Mouse (Mus musculus): ENCODE measurements around the gene Nat14.
"Not testable (repeated sequence)": the region's sequence is repeated elsewhere in the genome, so short reads cannot be mapped to it uniquely, and the experiment has no call there.

Nat14 gene

GRCm38 (mm10) chr7:4921824-4922482 lies at the start of gene Nat14:
Gene Nat14 (plus strand): TSS chr7:4922028.
- DNase-seq (ENCODE audit: low spot score in 2 of 2), result no peak

DNA sequence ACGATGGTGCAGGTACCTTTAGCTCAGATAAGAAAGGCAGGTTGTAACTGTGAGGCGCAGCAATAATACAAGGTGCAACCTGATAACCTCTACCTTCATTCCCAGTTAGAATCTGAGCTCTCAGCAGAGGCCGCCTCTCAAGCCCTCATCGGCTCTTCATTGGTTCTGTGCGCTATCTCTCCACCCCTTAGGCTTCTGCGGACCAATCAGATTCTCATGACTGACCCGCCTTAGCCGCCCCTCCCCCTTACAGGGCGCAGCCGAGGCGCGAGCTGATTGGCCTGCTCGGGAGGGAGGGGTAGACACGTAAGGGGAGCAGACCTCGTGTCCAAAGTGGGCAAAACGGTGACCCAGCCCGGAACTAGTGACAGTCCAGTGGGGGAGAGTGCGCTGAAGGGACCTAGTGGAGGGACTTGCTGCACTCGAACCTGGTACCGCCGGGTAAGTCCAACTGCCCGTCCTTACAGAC lies 45.0 kb upstream of the Nat14 start, which contains the start of gene Isoc2a:
Gene Isoc2a (plus strand): TSS at position 401 of the 469 bp plus-strand sequence.
- DNase-seq (ENCODE audit: low spot score in 2 of 2), result peak; percentile 77 to 85

- no peak for DNase-seq (ENCODE audit: low spot score in 2 of 2)
Measured at GRCm38 (mm10) chr7:4877226-4877625, 44.6 kb upstream of the Nat14 start.

DNA sequence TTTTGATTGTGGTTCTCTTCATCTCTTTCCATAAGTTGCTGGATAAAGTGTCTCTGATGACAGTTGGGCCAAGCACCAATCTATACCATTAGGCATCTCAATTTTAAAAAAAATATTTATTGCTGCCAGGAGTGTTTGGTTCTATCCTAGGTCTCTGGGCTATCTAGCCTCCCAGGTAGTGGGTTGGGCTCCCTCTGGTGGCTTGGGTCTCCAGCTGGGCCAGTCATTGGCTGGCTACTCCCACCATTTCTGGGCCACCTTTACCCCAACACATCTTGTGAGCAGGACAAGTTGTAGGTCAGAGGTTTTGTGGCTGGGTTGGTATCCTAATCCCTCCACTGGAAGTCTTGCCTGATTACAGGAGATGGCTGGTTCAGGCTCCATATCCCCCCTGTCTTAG lies 43.6 kb upstream of the Nat14 start:
- DNase-seq (ENCODE audit: low spot score in 2 of 2), result no peak

- not testable (repeated sequence) for DNase-seq (ENCODE audit: low spot score in 2 of 2)
Measured at GRCm38 (mm10) chr7:4879036-4879435, 42.8 kb upstream of the Nat14 start.

- DNase-seq (ENCODE audit: low spot score in 2 of 2), result no peak
Measured at GRCm38 (mm10) chr7:4886680-4887079, 35.1 kb upstream of the Nat14 start.

DNA sequence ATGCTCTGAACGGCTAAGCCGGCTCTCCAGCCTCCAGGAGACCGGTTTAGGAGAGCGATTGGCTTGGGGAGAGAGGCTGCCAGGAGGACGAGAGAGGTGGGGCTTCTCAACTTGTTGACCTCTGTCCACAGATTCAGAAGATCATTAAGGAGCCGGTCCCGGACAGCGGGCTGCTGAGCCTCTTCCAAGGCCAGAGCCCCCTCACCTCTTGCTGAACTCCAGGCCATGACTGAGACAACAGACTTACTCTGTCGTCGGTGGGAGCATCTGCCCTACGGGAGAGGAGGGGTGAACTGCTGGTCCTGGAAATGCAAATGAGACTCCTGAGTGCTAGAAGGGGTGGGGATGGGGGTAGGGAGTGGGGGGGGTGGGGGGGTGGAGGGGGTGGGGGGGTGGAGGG lies 26.6 kb upstream of the Nat14 start:
- DNase-seq (ENCODE audit: low spot score in 2 of 2), result no peak

DNA sequence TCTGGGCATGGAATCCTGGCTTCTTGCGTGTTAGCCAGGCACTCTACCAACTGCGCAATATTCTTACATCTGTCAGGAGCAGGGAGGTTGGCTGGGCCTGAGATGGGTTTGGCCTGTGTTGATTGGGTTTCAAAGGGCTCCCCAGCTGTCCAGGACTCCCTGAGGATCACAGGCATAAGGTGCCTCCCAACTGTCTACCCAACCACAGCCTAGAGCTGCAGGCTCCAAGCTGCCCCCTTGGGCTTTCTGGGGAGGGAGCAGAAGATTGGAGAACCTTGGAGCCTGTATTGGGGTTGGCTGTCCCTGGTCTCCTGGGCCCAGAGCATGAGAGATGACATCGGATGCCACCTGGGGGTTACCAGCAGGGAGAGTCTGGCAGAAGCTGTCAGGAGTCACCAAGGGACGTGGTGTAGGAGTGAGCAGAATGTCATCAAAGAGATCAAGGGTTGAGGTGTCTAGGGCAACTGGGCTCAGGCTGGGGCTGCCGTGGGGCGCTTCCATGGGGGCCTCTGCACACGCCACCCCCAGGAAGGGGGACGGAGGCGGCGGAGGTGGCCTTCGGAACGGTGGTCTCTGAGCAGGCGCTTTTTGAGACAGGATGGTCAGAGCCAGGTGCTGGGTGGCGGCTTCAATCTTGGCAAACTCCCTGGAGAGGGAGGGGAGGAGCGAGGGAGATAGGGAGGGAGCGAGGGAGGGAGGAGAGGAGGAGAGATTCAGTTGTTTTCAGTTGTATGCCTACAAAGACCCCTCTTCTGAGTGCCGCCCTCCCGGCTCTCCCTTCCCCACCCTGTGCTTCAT lies 22.8 kb upstream of the Nat14 start:
- DNase-seq (ENCODE audit: low spot score in 2 of 2), result no peak

DNA sequence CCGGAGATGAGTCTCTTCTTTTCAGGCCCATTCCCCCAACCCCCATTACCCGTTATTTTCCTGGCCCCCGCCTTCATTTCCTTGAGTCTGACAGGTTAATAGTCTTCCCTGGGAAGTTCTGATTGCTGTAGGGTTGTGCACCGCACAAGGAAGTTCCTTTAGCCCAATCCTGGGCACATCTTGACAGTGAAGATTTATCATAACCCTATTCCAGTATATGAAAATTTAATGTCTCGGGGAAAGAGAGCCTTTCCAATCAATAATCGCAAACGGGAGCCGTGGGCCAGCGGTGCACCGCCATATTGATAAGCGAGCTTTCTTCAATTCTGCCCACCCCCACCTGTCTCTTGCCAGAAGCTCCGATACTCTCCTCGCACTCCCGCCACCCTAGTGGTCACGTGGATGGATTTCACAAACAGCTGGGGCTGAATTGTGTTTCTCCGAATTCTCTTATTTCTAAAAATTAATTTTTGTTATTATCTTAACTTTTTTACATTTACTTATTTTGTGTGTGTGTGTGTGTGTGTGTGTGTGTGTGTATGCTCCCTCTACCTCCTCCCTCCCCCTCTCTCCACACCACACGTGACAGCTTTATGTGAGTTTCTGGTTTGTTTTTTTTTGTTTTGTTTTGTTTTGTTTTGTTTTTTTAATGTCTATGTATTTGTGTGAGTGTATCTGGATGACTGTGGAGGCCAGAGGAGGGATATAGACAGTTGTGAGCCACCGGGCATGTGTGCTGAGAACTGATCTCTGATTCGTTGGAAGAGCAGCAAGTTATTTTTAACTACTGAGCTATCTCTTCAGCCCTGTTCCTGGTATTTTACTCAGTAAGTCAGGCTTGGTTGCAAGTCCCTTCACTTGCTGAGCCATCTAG lies 21.9 kb upstream of the Nat14 start:
- DNase-seq (ENCODE audit: low spot score in 2 of 2), result no peak

DNA sequence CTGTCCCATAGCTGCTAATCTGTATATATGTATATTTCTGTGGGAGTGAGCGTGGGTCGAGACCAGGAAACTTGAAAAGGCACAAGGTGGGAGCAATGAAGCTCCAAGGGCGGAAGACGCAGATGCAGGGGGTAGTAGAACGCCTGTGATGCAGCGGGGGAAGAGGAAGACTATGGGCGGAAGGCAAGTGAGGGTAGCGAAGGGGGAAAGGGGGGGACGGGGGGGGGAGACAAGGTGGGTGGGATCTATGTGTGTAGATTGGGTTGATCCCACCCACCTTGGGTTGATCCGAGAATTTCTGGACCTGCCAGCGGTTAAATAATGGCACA lies 21.3 kb upstream of the Nat14 start:
- no peak for DNase-seq (ENCODE audit: low spot score in 2 of 2)

GRCm38 (mm10) chr7:4901171-4901570 lies 20.7 kb upstream of the Nat14 start:
- no peak for DNase-seq (ENCODE audit: low spot score in 2 of 2)

- no peak for DNase-seq (ENCODE audit: low spot score in 2 of 2)
Measured at GRCm38 (mm10) chr7:4902404-4902803, 19.4 kb upstream of the Nat14 start.

GRCm38 (mm10) chr7:4906466-4906950 lies 15.3 kb upstream of the Nat14 start, which contains the start of gene Gm36210:
Gene Gm36210 (minus strand): TSS chr7:4906516.
- DNase-seq (ENCODE audit: low spot score in 2 of 2), result no peak

- DNase-seq (ENCODE audit: low spot score in 2 of 2), result no peak
Measured at GRCm38 (mm10) chr7:4911561-4911960, 10.3 kb upstream of the Nat14 start.

DNA sequence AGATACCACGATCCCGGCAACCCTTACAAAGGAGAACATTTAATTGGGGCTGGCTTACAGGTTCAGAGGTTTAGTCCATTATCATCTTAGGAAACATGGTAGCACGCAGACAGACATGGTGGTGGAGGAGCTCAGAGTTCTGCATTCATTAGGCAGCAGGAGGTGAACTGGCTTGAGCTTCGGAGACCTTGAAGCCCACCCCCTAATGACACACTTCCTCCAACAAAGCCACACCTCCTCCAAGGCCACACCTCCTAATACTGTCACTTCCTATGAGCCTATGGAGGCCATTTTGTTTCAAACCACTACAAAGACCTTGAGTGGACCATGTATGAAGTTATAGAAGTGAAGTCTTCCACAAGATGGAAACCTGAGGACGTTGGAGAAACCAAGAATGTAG lies 9.6 kb upstream of the Nat14 start:
- no peak for DNase-seq (ENCODE audit: low spot score in 2 of 2)

DNA sequence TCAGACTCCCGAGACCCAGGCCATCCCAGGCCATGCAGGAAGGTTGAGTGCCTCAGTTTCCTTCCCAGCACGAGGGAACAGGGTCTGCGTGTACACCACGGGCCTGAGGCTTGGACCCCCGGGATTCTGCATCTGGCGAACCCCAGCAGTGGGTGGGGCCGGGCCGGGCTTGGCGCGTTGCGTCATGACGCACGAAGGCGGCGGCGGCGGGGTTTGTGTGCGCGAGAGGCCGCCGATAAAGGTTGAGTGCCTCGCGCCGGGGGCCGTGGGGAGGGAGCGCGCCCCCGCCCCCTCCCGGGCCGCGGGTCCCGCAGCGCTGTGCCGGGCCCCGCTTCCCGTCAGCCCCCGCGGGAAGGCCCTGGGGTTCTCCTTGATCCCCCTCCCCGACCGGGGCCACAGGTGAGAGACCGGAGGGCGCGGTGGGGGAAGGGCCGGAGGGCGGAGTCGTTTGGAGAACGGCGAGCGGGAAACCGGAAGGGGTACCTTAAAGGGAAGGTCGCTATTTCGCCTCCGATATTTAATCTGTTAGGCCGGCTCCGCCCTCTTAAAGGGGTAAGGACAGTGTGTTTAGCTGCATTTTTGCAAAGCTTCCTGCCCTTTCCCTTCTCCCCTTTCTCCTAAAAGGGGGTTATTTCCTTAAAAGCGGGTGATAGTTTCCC lies 6.7 kb upstream of the Nat14 start, which contains the start of gene Zfp628:
Gene Zfp628 (plus strand): TSS at position 211 of the 659 bp plus-strand sequence.
- DNase-seq (ENCODE audit: low spot score in 2 of 2), result peak; percentile 89 to 92

- no peak for DNase-seq (ENCODE audit: low spot score in 2 of 2)
Measured at GRCm38 (mm10) chr7:4915669-4916416, 6.0 kb upstream of the Nat14 start.

DNA sequence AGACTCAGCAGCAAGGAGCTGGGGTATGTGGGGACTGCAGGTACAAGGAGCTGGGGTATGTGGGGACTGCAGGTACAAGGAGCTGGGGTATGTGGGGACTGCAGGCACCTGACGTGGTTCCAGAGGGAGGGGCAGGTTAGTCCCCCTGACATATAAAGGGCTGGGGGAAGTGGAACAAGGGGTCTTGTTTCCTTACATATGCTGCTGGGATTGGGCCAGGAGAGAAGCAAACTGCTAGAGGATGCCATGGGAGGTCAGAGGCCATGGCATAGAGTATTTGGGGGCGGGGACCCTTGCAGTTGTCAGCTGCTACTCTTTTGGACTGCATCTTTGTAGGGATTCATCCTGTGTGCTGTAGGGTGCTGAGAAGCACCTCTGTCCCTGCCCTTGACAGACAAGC lies 4.3 kb upstream of the Nat14 start:
- no peak for DNase-seq (ENCODE audit: low spot score in 2 of 2)

GRCm38 (mm10) chr7:4918681-4919080 lies 3.1 kb upstream of the Nat14 start:
- no peak for DNase-seq (ENCODE audit: low spot score in 2 of 2)

DNA sequence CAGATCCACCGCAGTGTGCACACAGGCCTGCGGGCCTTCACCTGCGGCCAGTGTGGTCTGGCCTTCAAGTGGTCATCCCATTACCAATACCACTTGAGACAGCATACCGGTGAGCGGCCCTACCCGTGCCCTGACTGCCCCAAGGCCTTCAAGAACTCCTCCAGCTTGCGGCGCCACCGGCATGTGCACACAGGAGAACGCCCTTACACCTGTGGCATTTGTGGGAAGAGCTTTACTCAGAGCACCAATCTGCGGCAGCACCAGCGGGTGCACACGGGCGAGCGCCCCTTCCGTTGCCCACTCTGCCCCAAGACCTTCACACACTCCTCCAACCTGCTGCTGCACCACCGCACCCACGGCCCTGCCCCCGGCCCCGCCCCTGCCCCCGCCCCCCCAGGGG lies 2.7 kb upstream of the Nat14 start:
- DNase-seq (ENCODE audit: low spot score in 2 of 2), result no peak

- no peak for DNase-seq (ENCODE audit: low spot score in 2 of 2)
Measured at GRCm38 (mm10) chr7:4919971-4920370, 1.9 kb upstream of the Nat14 start.
